Mouse (Mus musculus): ENCODE measurements around the gene Rnf144b. TPM values are rescaled to one million over a fixed set of nuclear protein-coding genes. Genes with fewer than 3 reads are reported as not detected.
A peak's percentile ranks its signal among the peaks of the same experiment; 100 is the strongest.

Rnf144b gene
- polyA plus RNA-seq, 1 experiment: 5.1 TPM

DNA sequence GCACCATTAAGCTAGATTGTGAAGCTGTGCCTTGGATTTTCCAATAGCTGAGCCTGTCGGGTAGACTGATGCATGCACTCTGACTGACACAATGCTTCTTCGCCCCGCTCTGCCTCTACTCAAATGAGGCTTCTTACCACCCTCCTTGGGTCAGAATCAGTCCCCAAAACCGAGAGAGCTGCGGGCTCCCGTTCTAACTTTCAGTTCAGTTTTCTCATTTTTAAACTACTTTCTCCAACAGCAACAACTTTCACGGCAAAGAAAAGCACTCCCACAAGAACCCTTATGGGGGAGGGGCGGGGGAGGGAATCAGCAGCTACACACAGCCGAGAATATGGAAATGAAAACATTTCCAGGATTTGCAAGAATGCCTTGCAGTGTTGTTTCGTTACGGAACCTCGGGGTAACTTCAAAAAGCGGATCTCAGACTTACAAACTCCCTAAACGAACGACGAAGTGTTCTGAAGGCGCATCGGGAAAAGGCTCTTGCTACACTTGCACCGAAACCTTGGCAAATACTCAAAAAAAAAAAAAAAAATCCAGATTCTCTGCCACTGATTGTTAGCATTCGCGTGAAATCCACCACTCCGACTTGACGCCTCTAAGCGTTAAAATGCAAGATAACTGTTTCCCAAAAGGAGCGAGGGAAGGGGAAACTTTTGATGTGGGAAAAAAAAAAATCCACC, 17.5 kb upstream of the Rnf144b start:
- no peak for TF ChIP-seq CTCF (IDR thresholded peaks at IDR 0.05; ENCODE audit: borderline replicate concordance, control insufficient read depth, extremely low read depth, insufficient read depth, low read length, poor library complexity)
- no peak for TF ChIP-seq POLR2A (IDR thresholded peaks at IDR 0.05; ENCODE audit: control insufficient read depth, extremely low read depth, insufficient read depth, low read length, poor library complexity)
- Histone ChIP-seq H3K27me3 (ENCODE audit: control insufficient read depth, insufficient read depth, low read length) (no peaks in the 10 kb centered on the region), H3K27ac (ENCODE audit: control insufficient read depth, insufficient read depth, low read length) (peak overlapping the region; percentile 79), H3K36me3 (ENCODE audit: control insufficient read depth, insufficient read depth, low read length) (peaks cover 16% of the 10 kb centered on the region), H3K4me1 (replicated peaks; ENCODE audit: control insufficient read depth, insufficient read depth, low read length) (peaks cover 8% of the 10 kb centered on the region), H3K4me3 (ENCODE audit: control insufficient read depth, insufficient read depth, low read length) (peak overlapping the region; percentile 89)
- peak; percentile 22 for DNase-seq
- WGBS: under 1% methylated on average over 25 of the region's 25 CpGs

GRCm38 (mm10) chr13:47105711-47106579, 16.5 kb upstream of the Rnf144b start, which contains the start of gene Dek:
Dek (minus strand) TSS chr13:47106201.
- peak within 1 kb of the TSS; percentile 98 for H3K4me3 ChIP-seq (ENCODE audit: control insufficient read depth, insufficient read depth, low read length)
- WGBS: under 1% methylated on average over 126 of the region's 129 CpGs
- TF ChIP-seq CTCF (IDR thresholded peaks at IDR 0.05; ENCODE audit: borderline replicate concordance, control insufficient read depth, extremely low read depth, insufficient read depth, low read length, poor library complexity) (peak; percentile 70; the same call in 1 of the 2 replicates), POLR2A (IDR thresholded peaks at IDR 0.05; ENCODE audit: control insufficient read depth, extremely low read depth, insufficient read depth, low read length, poor library complexity) (peak; percentile 59)
- peak within 1 kb of the TSS; percentile 79 for H3K27ac ChIP-seq (ENCODE audit: control insufficient read depth, insufficient read depth, low read length)
- peaks cover 8% of the 10 kb centered on the region; the same call in 1 of the 2 replicates for H3K36me3 ChIP-seq (ENCODE audit: control insufficient read depth, insufficient read depth, low read length)
- DNase-seq: peak; percentile 84
- peaks cover 8% of the 10 kb centered on the region for H3K4me1 ChIP-seq (replicated peaks; ENCODE audit: control insufficient read depth, insufficient read depth, low read length)
- H3K27me3 ChIP-seq (ENCODE audit: control insufficient read depth, insufficient read depth, low read length): no peaks in the 10 kb centered on the region

- TF ChIP-seq POLR2A (IDR thresholded peaks at IDR 0.05; ENCODE audit: control insufficient read depth, extremely low read depth, insufficient read depth, low read length, poor library complexity) (no peak), CTCF (IDR thresholded peaks at IDR 0.05; ENCODE audit: borderline replicate concordance, control insufficient read depth, extremely low read depth, insufficient read depth, low read length, poor library complexity) (no peak)
- peaks cover 8% of the 10 kb centered on the region for H3K4me1 ChIP-seq (replicated peaks; ENCODE audit: control insufficient read depth, insufficient read depth, low read length)
- DNase-seq: no peak
Observed at GRCm38 (mm10) chr13:47106580-47106888, 15.9 kb upstream of the Rnf144b start.

DNA sequence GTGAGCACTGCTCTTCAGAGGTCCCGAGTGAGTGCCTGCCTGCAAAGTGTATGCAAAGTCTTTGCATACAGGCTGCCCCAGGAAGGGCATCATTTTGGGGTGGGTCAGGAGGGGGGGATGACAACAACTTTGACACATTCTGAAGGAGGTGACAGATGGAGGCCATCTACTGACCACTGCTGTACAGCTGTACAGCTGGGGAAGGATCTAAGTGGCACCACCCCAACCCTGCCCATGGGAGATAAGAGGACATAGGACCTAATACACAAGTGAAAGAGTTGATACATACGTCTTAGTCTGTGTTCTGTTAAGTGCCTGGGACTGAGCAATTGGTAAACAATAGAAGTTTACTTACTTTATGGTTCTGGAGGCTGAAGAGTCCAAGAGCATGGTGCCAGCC, 13.2 kb upstream of the Rnf144b start:
- Histone ChIP-seq H3K27ac (ENCODE audit: control insufficient read depth, insufficient read depth, low read length) (no peak overlapping the region), H3K4me3 (ENCODE audit: control insufficient read depth, insufficient read depth, low read length) (no peak overlapping the region), H3K27me3 (ENCODE audit: control insufficient read depth, insufficient read depth, low read length) (no peaks in the 10 kb centered on the region), H3K36me3 (ENCODE audit: control insufficient read depth, insufficient read depth, low read length) (no peaks in the 10 kb centered on the region), H3K4me1 (replicated peaks; ENCODE audit: control insufficient read depth, insufficient read depth, low read length) (0 out of 2 replicates have a peak, but pooled peaks cover 2% of the 10 kb centered on the region)
- no peak for DNase-seq
- TF ChIP-seq CTCF (IDR thresholded peaks at IDR 0.05; ENCODE audit: borderline replicate concordance, control insufficient read depth, extremely low read depth, insufficient read depth, low read length, poor library complexity) (no peak), POLR2A (IDR thresholded peaks at IDR 0.05; ENCODE audit: control insufficient read depth, extremely low read depth, insufficient read depth, low read length, poor library complexity) (no peak)
- WGBS: 91% methylated on average over 2 of the region's 2 CpGs

More at GRCm38 (mm10) chr13:47106580-47106888, 15.9 kb upstream of the Rnf144b start:
- H3K36me3 ChIP-seq (ENCODE audit: control insufficient read depth, insufficient read depth, low read length): peaks cover 3% of the 10 kb centered on the region; the same call in 1 of the 2 replicates
- peak overlapping the region; percentile 39; the same call in 1 of the 2 replicates for H3K27ac ChIP-seq (ENCODE audit: control insufficient read depth, insufficient read depth, low read length)
- no peaks in the 10 kb centered on the region for H3K27me3 ChIP-seq (ENCODE audit: control insufficient read depth, insufficient read depth, low read length)
- under 1% methylated on average over 20 of the region's 20 CpGs for WGBS
- H3K4me3 ChIP-seq (ENCODE audit: control insufficient read depth, insufficient read depth, low read length): peak overlapping the region; percentile 98

DNA sequence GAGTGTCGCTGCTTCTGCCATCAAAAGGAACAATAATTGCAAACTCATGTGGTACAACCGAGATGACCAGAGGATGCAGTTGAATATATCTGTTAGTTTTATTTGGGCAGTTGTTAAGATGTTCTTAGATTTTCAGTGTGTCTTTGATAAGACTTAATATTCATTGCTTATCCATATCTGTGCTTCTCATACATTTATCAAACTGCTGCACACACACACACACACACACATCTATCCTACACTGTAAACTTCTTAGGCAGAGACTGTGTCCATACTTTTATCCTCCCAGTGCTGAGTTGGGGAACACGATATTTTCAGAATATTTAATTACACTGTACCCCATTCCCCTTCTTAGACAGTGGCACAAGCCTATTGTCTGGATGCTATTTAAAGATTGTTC, 11.3 kb upstream of the Rnf144b start:
- Histone ChIP-seq H3K4me3 (ENCODE audit: control insufficient read depth, insufficient read depth, low read length) (no peak overlapping the region), H3K36me3 (ENCODE audit: control insufficient read depth, insufficient read depth, low read length) (no peaks in the 10 kb centered on the region), H3K4me1 (replicated peaks; ENCODE audit: control insufficient read depth, insufficient read depth, low read length) (no peaks in the 10 kb centered on the region), H3K27ac (ENCODE audit: control insufficient read depth, insufficient read depth, low read length) (no peak overlapping the region), H3K27me3 (ENCODE audit: control insufficient read depth, insufficient read depth, low read length) (no peaks in the 10 kb centered on the region)
- WGBS: 93% methylated on average over 3 of the region's 3 CpGs
- TF ChIP-seq POLR2A (IDR thresholded peaks at IDR 0.05; ENCODE audit: control insufficient read depth, extremely low read depth, insufficient read depth, low read length, poor library complexity): no peak
- no peak for TF ChIP-seq CTCF (IDR thresholded peaks at IDR 0.05; ENCODE audit: borderline replicate concordance, control insufficient read depth, extremely low read depth, insufficient read depth, low read length, poor library complexity)
- no peak for DNase-seq

GRCm38 (mm10) chr13:47112056-47112455, 10.4 kb upstream of the Rnf144b start:
- DNase-seq: no peak
- Histone ChIP-seq H3K4me3 (ENCODE audit: control insufficient read depth, insufficient read depth, low read length) (no peak overlapping the region), H3K27me3 (ENCODE audit: control insufficient read depth, insufficient read depth, low read length) (no peaks in the 10 kb centered on the region), H3K4me1 (replicated peaks; ENCODE audit: control insufficient read depth, insufficient read depth, low read length) (no peaks in the 10 kb centered on the region), H3K36me3 (ENCODE audit: control insufficient read depth, insufficient read depth, low read length) (no peaks in the 10 kb centered on the region), H3K27ac (ENCODE audit: control insufficient read depth, insufficient read depth, low read length) (no peak overlapping the region)
- WGBS: 92% methylated on average over 3 of the region's 3 CpGs
- TF ChIP-seq POLR2A (IDR thresholded peaks at IDR 0.05; ENCODE audit: control insufficient read depth, extremely low read depth, insufficient read depth, low read length, poor library complexity) (no peak), CTCF (IDR thresholded peaks at IDR 0.05; ENCODE audit: borderline replicate concordance, control insufficient read depth, extremely low read depth, insufficient read depth, low read length, poor library complexity) (no peak)

All from thymus, adult 2 months (tissue).